Mouse (Mus musculus) stomach, postnatal 0 days (tissue): ENCODE results near the gene Fibcd1. TPM values are rescaled to one million over a fixed set of nuclear protein-coding genes. Genes with fewer than 3 reads are reported as not detected.
A peak's percentile ranks its signal among the peaks of the same experiment; 100 is the strongest.

Source experiments
- ATAC-seq: fragments of 200-750 bp; cut with Nextera tagmentation; 2 replicates; pipeline ENCODE4 v1.8.0; 2017; ENCODE audit not compliant: low FRiP score, low TSS enrichment
- DNase-seq: peaks from one replicate; pipeline ENCODE4 v3.0.0-alpha.2; 2016; ENCODE audit warnings: low spot score
- H3K27ac ChIP-seq: fragments of 300-500 bp; sonication (generic); replicated peaks from 2 replicates; pipeline ENCODE4 v1.5.1; 2014; ENCODE audit warnings: mild to moderate bottlenecking, control low read depth
- H3K27me3 ChIP-seq: fragments of 300-500 bp; sonication (generic); 2 replicates; pipeline ENCODE4 v1.6.1; 2014; ENCODE audit warnings: low read length; ENCODE audit not compliant: control insufficient read depth, insufficient read depth
- H3K36me3 ChIP-seq: fragments of 300-500 bp; sonication (generic); 2 replicates; pipeline ENCODE4 v1.6.1; 2014; ENCODE audit warnings: low read length, mixed read lengths; ENCODE audit not compliant: control insufficient read depth, insufficient read depth
- H3K4me1 ChIP-seq: fragments of 300-500 bp; sonication (generic); replicated peaks from 2 replicates; pipeline ENCODE4 v1.6.1; 2014; ENCODE audit warnings: antibody characterized with exemption; ENCODE audit not compliant: control insufficient read depth, insufficient read depth
- H3K4me2 ChIP-seq: fragments of 300-500 bp; sonication (generic); replicated peaks from 2 replicates; pipeline ENCODE4 v1.6.1; 2014; ENCODE audit warnings: low read depth, mild to moderate bottlenecking, control low read depth, moderate library complexity
- H3K4me3 ChIP-seq: fragments of 300-500 bp; sonication (generic); 2 replicates; pipeline ENCODE4 v1.5.1; 2014; ENCODE audit warnings: low read depth, low read length, control low read depth
- H3K9ac ChIP-seq: fragments of 300-500 bp; sonication (generic); 2 replicates; pipeline ENCODE4 v1.6.1; 2014; ENCODE audit warnings: mild to moderate bottlenecking, low read length, control low read depth, mixed read lengths
- H3K9me3 ChIP-seq: fragments of 300-500 bp; sonication (generic); 2 replicates; pipeline ENCODE4 v1.6.1; 2016; ENCODE audit warnings: low read length; ENCODE audit not compliant: control insufficient read depth
- CTCF ChIP-seq: IDR thresholded peaks from 2 replicates; pipeline ENCODE4 v1.5.1; 2016; ENCODE audit warnings: antibody characterized with exemption, low read depth, mild to moderate bottlenecking, moderate library complexity
- EP300 ChIP-seq: optimal IDR thresholded peaks from 2 replicates; pipeline ENCODE3; 2016; ENCODE audit warnings: antibody characterized with exemption
- WGBS: fragments of 180-500 bp; shearing (Covaris S2); extraction: QIAGEN DNeasy Blood & Tissue Kit; methylation state at CpG from one replicate; pipeline ENCODE4 v1.1.7; 2014; 5-methylcytosine and 5-hydroxymethylcytosine counted together
- polyA plus RNA-seq: library from polyadenylated mRNA; unstranded; fragments of >200 nt; fragmentation: Nextera tagmentation; extraction: Ambion mirVana; gene quantifications from 2 replicates; pipeline ENCODE4 v1.2.1, GENCODE M21; 2015

Gene Fibcd1
- polyA plus RNA-seq, 1 experiment from 2014 or later = 0.08 TPM

DNA sequence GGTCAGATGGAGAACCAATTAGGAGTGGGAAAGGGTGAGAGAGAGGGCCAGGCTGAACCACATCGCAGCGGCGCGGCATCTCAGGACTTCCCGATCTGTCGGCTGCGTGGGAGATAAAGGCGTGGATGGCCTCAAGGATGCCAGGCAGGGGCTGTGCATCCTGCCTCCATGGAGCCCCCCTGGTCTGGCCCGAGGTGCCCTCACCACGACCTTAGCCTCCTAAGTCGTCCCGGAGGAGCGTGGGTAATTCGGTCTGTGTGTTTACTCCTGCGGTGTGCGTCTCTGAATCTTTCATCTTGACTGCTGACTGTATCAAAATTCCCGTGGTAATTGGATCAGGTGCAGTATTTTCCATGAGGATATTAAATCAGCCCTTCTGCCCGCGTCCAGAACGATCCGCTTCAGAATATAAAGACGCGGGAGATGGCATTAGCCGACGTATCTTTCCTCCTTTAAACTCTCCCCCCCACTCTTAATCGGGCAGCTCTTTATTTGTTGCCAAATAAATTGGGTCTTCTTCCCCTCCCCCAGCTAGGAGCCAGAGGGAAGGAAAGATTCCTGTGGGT, 28.6 kb upstream of the Fibcd1 start:
- H3K27me3 ChIP-seq = no peaks in the 10 kb centered on the region
- no peak for DNase-seq
- TF ChIP-seq CTCF (no peak), EP300 (no peak)
- H3K27ac ChIP-seq = no peak overlapping the region
- H3K4me3 ChIP-seq = no peak overlapping the region
- H3K9me3 ChIP-seq = no peaks in the 10 kb centered on the region
- no peak overlapping the region for H3K4me2 ChIP-seq
- no peaks in the 10 kb centered on the region for H3K36me3 ChIP-seq
- 73% methylated on average over 26 of the region's 26 CpGs for WGBS
- 0 out of 2 replicates have a peak, but pooled peaks have one; percentile 31 for ATAC-seq
- H3K9ac ChIP-seq = no peak overlapping the region
- no peaks in the 10 kb centered on the region for H3K4me1 ChIP-seq

DNA sequence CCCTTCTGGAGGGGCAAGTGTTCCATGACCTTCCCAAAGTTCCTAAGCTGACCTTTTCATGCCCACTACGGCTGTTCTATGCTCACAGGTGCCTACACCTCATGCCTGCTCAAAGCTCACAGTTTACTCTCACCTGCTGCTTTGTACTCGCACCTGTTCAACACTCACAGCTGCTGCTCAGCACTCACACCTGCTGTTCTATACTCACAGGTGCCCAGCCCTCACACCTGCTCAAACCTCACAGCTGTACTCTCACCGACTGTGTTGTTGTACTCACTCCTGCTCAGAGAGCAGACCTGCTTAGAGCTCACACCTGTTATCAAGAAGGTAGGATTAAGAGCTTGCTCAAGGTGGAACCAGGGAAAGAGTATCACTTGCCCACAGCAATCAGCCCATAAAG, 24.9 kb upstream of the Fibcd1 start:
- Histone ChIP-seq H3K9ac (no peak overlapping the region), H3K4me1 (no peaks in the 10 kb centered on the region), H3K9me3 (no peaks in the 10 kb centered on the region), H3K4me3 (no peak overlapping the region), H3K4me2 (no peak overlapping the region), H3K36me3 (no peaks in the 10 kb centered on the region), H3K27me3 (no peaks in the 10 kb centered on the region; the same call in 1 of the 2 replicates), H3K27ac (no peak overlapping the region)
- 48% methylated on average over 3 of the region's 3 CpGs for WGBS
- ATAC-seq = no peak
- no peak for DNase-seq
- TF ChIP-seq CTCF = no peak
- TF ChIP-seq EP300 = no peak

DNA sequence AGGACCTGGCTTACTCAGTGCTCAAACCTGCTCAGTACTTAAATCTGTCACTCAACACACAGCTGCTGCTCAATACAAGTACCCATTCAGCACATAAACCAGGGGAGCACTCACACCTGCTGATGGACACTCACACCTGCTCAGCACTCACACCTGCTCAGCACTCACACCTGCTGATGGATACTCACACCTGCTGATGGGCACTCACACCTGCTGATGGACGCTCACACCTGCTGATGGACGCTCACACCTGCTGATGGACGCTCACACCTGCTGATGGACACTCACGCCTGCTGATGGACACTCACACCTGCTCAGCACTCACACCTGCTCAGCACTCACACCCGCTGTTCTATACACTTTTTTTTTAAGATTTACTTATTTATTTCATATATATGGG, 23.9 kb upstream of the Fibcd1 start:
- Histone ChIP-seq H3K36me3 (no peaks in the 10 kb centered on the region), H3K9me3 (no peaks in the 10 kb centered on the region), H3K4me3 (no peak overlapping the region), H3K27me3 (no peaks in the 10 kb centered on the region; the same call in 1 of the 2 replicates), H3K4me1 (no peaks in the 10 kb centered on the region), H3K9ac (no peak overlapping the region), H3K27ac (no peak overlapping the region), H3K4me2 (no peak overlapping the region)
- no peak for TF ChIP-seq EP300
- no peak for TF ChIP-seq CTCF
- no peak for DNase-seq
- 92% methylated on average over 5 of the region's 5 CpGs for whole genome bisulfite sequencing
- ATAC-seq = no peak

DNA sequence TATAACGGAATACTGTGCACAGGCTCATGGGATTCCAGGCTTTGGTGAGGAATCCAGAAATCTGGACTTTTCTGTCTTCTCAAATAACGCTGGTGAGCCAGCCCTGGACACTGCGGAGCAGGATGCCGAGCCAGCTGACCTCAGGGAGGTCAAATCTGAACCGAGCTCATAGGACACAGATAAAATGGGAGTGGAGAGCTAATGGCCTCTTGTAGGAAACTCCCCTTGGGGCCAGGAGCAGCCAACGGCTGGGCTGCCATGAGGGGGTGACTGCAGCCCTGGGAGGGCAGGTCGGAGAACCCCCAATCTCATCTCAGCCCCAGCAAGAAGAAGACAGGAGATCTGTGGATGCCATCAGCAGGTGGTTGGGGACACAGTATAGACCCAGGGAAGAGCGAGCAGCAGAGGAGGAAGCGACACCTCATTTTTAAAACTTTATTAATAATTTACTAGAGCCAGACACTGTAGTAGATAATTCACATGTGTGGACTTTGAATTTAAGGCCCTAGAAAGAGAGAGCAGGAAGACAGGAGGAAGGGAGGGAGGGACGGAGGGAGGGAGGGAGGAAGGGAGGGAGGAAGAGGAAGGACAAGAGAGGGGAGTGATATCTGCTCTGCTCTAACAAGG, 22.8 kb upstream of the Fibcd1 start:
- H3K27ac ChIP-seq = no peak overlapping the region
- 54% methylated on average over 10 of the region's 10 CpGs for WGBS
- no peak for DNase-seq
- 0 out of 2 replicates have a peak, but pooled peaks have one; percentile 24 for ATAC-seq
- H3K4me1 ChIP-seq = no peaks in the 10 kb centered on the region
- H3K9me3 ChIP-seq = no peaks in the 10 kb centered on the region
- TF ChIP-seq CTCF (no peak), EP300 (no peak)
- no peak overlapping the region for H3K4me2 ChIP-seq
- no peak overlapping the region for H3K4me3 ChIP-seq
- H3K27me3 ChIP-seq = no peaks in the 10 kb centered on the region; the same call in 1 of the 2 replicates
- H3K36me3 ChIP-seq = no peaks in the 10 kb centered on the region
- H3K9ac ChIP-seq = no peak overlapping the region

DNA sequence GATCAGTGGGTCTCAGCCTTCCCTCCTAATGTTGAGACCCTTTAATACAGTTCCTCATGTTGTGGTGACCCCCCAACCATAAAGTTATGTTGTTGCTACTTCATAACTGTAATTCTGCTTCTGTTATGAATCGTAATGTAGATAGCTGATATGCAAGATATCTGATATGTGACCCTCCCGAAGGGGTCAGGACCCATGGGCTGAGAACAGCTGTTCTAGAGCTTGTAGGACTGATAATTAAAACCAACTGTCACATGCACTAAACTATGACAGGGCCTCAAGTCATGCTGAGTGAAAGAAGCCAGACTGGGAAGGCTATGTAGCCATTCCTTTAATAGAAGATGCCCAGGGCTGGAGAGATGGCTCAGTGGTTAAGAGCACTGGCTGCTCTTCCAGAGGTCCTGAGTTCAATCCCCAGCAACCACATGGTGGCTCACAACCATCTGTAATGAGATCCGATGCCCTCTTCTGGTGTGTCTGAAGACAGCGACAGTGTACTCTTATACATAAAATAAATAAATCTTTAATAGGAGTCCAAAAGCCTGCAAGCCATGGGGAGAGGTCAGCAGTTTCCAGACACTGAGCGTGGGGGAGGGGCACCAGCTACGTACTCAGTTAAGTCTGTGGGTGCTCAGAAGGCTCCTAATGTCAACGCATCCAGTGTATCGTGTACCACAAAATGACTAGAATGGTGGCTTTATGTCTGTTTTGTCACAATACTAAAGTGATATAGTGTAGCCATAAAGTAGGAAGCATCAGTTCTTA, 22.1 kb upstream of the Fibcd1 start:
- TF ChIP-seq EP300 (no peak), CTCF (no peak)
- no peaks in the 10 kb centered on the region for H3K36me3 ChIP-seq
- H3K4me1 ChIP-seq = no peaks in the 10 kb centered on the region
- DNase-seq = no peak
- no peaks in the 10 kb centered on the region for H3K9me3 ChIP-seq
- no peak overlapping the region for H3K9ac ChIP-seq
- H3K4me3 ChIP-seq = no peak overlapping the region
- H3K27ac ChIP-seq = no peak overlapping the region
- WGBS = 79% methylated on average over 8 of the region's 8 CpGs
- H3K27me3 ChIP-seq = no peaks in the 10 kb centered on the region; the same call in 1 of the 2 replicates
- no peak overlapping the region for H3K4me2 ChIP-seq
- ATAC-seq = no peak

DNA sequence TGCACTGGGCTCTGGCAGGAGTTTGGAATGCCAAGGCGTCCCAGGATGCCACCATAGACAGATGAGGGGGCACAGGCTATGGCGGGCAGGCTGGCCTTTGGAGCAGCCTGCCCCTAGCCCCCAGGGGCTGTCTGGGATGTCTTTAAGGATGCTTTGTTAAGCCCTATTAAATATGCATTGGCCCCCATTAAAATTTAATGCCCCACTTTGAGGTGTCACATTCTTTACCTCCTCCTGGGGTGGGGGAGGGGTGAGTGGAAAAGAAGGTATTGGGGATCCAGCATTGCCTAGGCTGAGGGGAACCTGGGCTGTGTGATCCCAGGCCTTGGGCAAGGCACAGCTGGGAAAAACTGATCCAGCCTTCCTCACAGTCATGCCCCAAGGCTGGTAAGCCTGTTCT, 20.0 kb upstream of the Fibcd1 start:
- 67% methylated on average over 2 of the region's 2 CpGs for WGBS

More for the DNA sequence above, 20.0 kb upstream of the Fibcd1 start:
- H3K4me3 ChIP-seq = no peak overlapping the region
- no peak overlapping the region for H3K27ac ChIP-seq
- no peak overlapping the region for H3K4me2 ChIP-seq
- no peak overlapping the region for H3K9ac ChIP-seq
- H3K36me3 ChIP-seq = no peaks in the 10 kb centered on the region
- TF ChIP-seq EP300 = no peak
- TF ChIP-seq CTCF = no peak
- no peaks in the 10 kb centered on the region for H3K9me3 ChIP-seq
- ATAC-seq (no peak), DNase-seq (no peak)
- H3K4me1 ChIP-seq = no peaks in the 10 kb centered on the region
- no peaks in the 10 kb centered on the region; the same call in 1 of the 2 replicates for H3K27me3 ChIP-seq
